Mouse (Mus musculus) liver, postnatal 0 days (tissue): ENCODE data around the gene Hmgcs1. TPM values are rescaled to one million over a fixed set of nuclear protein-coding genes. Genes with fewer than 3 reads are reported as not detected.

Experiments
- ATAC-seq: fragments of 200-750 bp; cut with Nextera tagmentation; 2 replicates; pipeline ENCODE4 v1.8.0; 2017; ENCODE audit warnings: mild to moderate bottlenecking, moderate library complexity
- DNase-seq: peaks from one replicate; pipeline ENCODE4 v3.0.0-alpha.2; 2016
- H3K27ac ChIP-seq: fragments of 300-500 bp; sonication (generic); 2 replicates; pipeline ENCODE4 v1.5.1; 2014; ENCODE audit warnings: antibody characterized with exemption, moderate library complexity, mild to moderate bottlenecking, low read depth
- H3K27me3 ChIP-seq: fragments of 300-500 bp; sonication (generic); 2 replicates; pipeline ENCODE4 v1.6.1; 2014; ENCODE audit warnings: low read length, control low read depth, mixed read lengths; ENCODE audit not compliant: insufficient read depth
- H3K36me3 ChIP-seq: fragments of 300-500 bp; sonication (generic); replicated peaks from 2 replicates; pipeline ENCODE4 v1.6.1; 2014; ENCODE audit warnings: mild to moderate bottlenecking, control low read depth, low read length, moderate library complexity, mixed read lengths; ENCODE audit not compliant: insufficient read depth
- H3K4me1 ChIP-seq: fragments of 300-500 bp; sonication (generic); 2 replicates; pipeline ENCODE4 v1.6.1; 2014; ENCODE audit warnings: antibody characterized with exemption, mild to moderate bottlenecking, control low read depth; ENCODE audit not compliant: insufficient read depth
- H3K4me2 ChIP-seq: fragments of 300-500 bp; sonication (generic); 2 replicates; pipeline ENCODE4 v1.6.1; 2014; ENCODE audit warnings: low read depth, mild to moderate bottlenecking, low read length, moderate library complexity, mixed read lengths
- H3K4me3 ChIP-seq: fragments of 300-500 bp; sonication (generic); 2 replicates; pipeline ENCODE4 v1.5.1; 2014; ENCODE audit warnings: low read depth, low read length
- H3K9ac ChIP-seq: fragments of 300-500 bp; sonication (generic); replicated peaks from 2 replicates; pipeline ENCODE4 v1.6.1; 2014; ENCODE audit warnings: mild to moderate bottlenecking, moderate library complexity
- H3K9me3 ChIP-seq: fragments of 300-500 bp; sonication (generic); 2 replicates; pipeline ENCODE4 v1.6.1; 2016; ENCODE audit warnings: mild to moderate bottlenecking, control low read depth, low read length, mixed read lengths
- CTCF ChIP-seq: sonication (generic); IDR thresholded peaks from 2 replicates; pipeline ENCODE4 v1.5.1; 2016; ENCODE audit warnings: antibody characterized with exemption, low read depth
- EP300 ChIP-seq: IDR thresholded peaks from 2 replicates; pipeline ENCODE4 v1.6.1; 2016; ENCODE audit warnings: antibody characterized with exemption, low read depth, mild to moderate bottlenecking
- WGBS: fragments of 180-500 bp; shearing (Covaris S2); extraction: QIAGEN DNeasy Blood & Tissue Kit; methylation state at CpG from one replicate; pipeline ENCODE4 v1.1.7; 2014; ENCODE audit not compliant: insufficient replicate concordance; 5-methylcytosine and 5-hydroxymethylcytosine counted together
- polyA plus RNA-seq: library from polyadenylated mRNA; unstranded; fragments of >200 nt; fragmentation: Nextera tagmentation; extraction: Ambion mirVana; gene quantifications from 2 replicates; pipeline ENCODE4 v1.2.1, GENCODE M21; 2015

Gene Hmgcs1
- polyA plus RNA-seq, 1 experiment from 2014 or later: 94.7 TPM

- ATAC-seq: no peak
- Histone ChIP-seq H3K9me3 (no peaks in the 10 kb centered on the region), H3K4me1 (peaks cover 13% of the 10 kb centered on the region), H3K4me2 (no peak overlapping the region), H3K27me3 (no peaks in the 10 kb centered on the region), H3K36me3 (peaks cover 16% of the 10 kb centered on the region), H3K4me3 (no peak overlapping the region), H3K9ac (no peak overlapping the region), H3K27ac (no peak overlapping the region; the same call in 1 of the 2 replicates)
- 73% methylated on average over 8 of the region's 8 CpGs for WGBS
- no peak for DNase-seq
- TF ChIP-seq CTCF: no peak
- TF ChIP-seq EP300: no peak
Measured at GRCm38 (mm10) chr13:119709388-119710267, 19.4 kb downstream of the Hmgcs1 start.

- DNase-seq: no peak
- Histone ChIP-seq H3K36me3 (peaks cover 14% of the 10 kb centered on the region), H3K9me3 (no peaks in the 10 kb centered on the region), H3K4me1 (peaks cover 13% of the 10 kb centered on the region), H3K9ac (no peak overlapping the region), H3K27ac (no peak overlapping the region), H3K27me3 (no peaks in the 10 kb centered on the region), H3K4me2 (no peak overlapping the region), H3K4me3 (no peak overlapping the region)
- 74% methylated on average over 10 of the region's 10 CpGs for WGBS
- ATAC-seq: no peak
- no peak for TF ChIP-seq EP300
- TF ChIP-seq CTCF: no peak
Measured at GRCm38 (mm10) chr13:119710268-119710610, 20.1 kb downstream of the Hmgcs1 start.

DNA sequence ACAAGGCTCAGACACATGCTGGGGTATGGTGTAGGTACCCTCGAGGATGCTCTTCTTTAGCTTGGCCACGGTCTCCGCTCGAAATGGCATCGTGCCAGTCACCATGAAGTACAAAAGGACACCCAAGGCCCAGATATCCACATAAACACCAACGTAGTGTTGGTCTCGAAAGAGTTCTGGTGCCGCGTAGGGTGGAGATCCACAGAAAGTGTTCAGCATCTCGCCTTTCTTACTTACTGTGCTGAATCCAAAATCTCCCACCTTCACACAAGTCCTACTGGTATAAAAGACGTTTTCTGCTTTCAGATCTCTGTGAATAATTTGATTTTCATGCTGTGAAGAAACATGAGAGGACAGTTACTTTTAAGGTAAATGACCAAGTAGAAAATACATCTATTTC is 22.3 kb downstream of the Hmgcs1 start:
- Histone ChIP-seq H3K36me3 (no peaks in the 10 kb centered on the region; the same call in 1 of the 2 replicates), H3K4me3 (no peak overlapping the region), H3K27me3 (no peaks in the 10 kb centered on the region), H3K27ac (peak overlapping the region; percentile 86), H3K4me2 (no peak overlapping the region), H3K9ac (no peak overlapping the region), H3K4me1 (peaks cover 17% of the 10 kb centered on the region), H3K9me3 (no peaks in the 10 kb centered on the region)
- WGBS: 81% methylated on average over 11 of the region's 11 CpGs
- TF ChIP-seq EP300: no peak
- TF ChIP-seq CTCF: no peak
- no peak for DNase-seq
- no peak for ATAC-seq

GRCm38 (mm10) chr13:119713107-119713787 is 23.1 kb downstream of the Hmgcs1 start:
- TF ChIP-seq CTCF (no peak), EP300 (0 out of 2 replicates have a peak, but pooled peaks have one; percentile 52)
- Histone ChIP-seq H3K4me2 (no peak overlapping the region), H3K4me3 (no peak overlapping the region), H3K9ac (no peak overlapping the region), H3K4me1 (peaks cover 17% of the 10 kb centered on the region), H3K27ac (peak overlapping the region; percentile 86), H3K36me3 (no peaks in the 10 kb centered on the region; the same call in 1 of the 2 replicates), H3K9me3 (no peaks in the 10 kb centered on the region), H3K27me3 (no peaks in the 10 kb centered on the region)
- WGBS: 43% methylated on average over 8 of the region's 8 CpGs
- DNase-seq (no peak), ATAC-seq (peak; percentile 69)

- H3K36me3 ChIP-seq: no peaks in the 10 kb centered on the region; the same call in 1 of the 2 replicates
- H3K9ac ChIP-seq: no peak overlapping the region
- peaks cover 16% of the 10 kb centered on the region for H3K4me1 ChIP-seq
- H3K9me3 ChIP-seq: no peaks in the 10 kb centered on the region
- DNase-seq (no peak), ATAC-seq (no peak)
- no peak overlapping the region for H3K4me3 ChIP-seq
- no peak for TF ChIP-seq CTCF
- no peak for TF ChIP-seq EP300
- 77% methylated on average over 8 of the region's 9 CpGs for WGBS
- H3K27me3 ChIP-seq: no peaks in the 10 kb centered on the region
- no peak overlapping the region for H3K4me2 ChIP-seq
- peak overlapping the region; percentile 86 for H3K27ac ChIP-seq
Measured at GRCm38 (mm10) chr13:119713821-119714220, 23.6 kb downstream of the Hmgcs1 start.

DNA sequence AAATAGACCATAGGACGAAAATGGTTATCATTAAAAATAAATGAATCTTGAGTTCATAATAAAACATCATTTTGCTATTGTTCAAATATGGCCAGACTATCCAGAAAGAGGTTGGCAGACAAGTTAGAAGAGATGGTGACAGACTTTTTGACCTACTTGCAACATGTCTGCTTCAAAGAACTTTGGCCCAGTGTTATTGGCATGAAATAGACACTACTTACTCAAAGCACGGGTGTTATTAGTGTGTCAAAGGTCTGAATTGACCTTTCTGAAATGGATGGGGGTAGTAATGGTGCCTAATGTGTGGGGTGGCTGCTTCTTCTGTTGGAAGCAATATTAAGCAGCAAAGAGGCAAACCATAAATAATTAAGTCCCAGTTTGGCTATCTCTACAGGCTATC is 25.9 kb downstream of the Hmgcs1 start:
- Histone ChIP-seq H3K4me1 (peaks cover 12% of the 10 kb centered on the region), H3K4me2 (no peak overlapping the region), H3K27ac (0 out of 2 replicates have a peak overlapping the region, but pooled peaks have one; percentile 34), H3K27me3 (no peaks in the 10 kb centered on the region), H3K9me3 (no peaks in the 10 kb centered on the region), H3K9ac (no peak overlapping the region), H3K36me3 (no peaks in the 10 kb centered on the region), H3K4me3 (no peak overlapping the region)
- TF ChIP-seq CTCF (no peak), EP300 (peak; percentile 42; the same call in 1 of the 2 replicates)
- no peak for DNase-seq
- 69% methylated on average over 2 of the region's 2 CpGs for WGBS
- peak; percentile 77 for ATAC-seq
